Mouse (Mus musculus): Measurements from ENCODE around the gene Coq8b. TPM values are rescaled to one million over a fixed set of nuclear protein-coding genes. Genes with fewer than 3 reads are reported as not detected.

The Coq8b gene
- polyA plus RNA-seq, 1 experiment = 31.9 TPM

- 66% methylated on average over 7 of the region's 7 CpGs for WGBS
- no peak for DNase-seq (ENCODE audit: low read depth, low spot score)
Measured at GRCm38 (mm10) chr7:27260856-27261255, 28.0 kb downstream of the Coq8b start.

- DNase-seq (ENCODE audit: low read depth, low spot score) = no peak
- 82% methylated on average over 6 of the region's 6 CpGs for WGBS
Measured at GRCm38 (mm10) chr7:27261888-27262287, 29.1 kb downstream of the Coq8b start.

GRCm38 (mm10) chr7:27264761-27265160 lies 31.9 kb downstream of the Coq8b start:
- DNase-seq (ENCODE audit: low read depth, low spot score) = no peak
- WGBS = 91% methylated on average over 12 of the region's 12 CpGs

- whole genome bisulfite sequencing = 80% methylated on average over 20 of the region's 20 CpGs
- no peak for DNase-seq (ENCODE audit: low read depth, low spot score)
Measured at GRCm38 (mm10) chr7:27266515-27267128, 33.8 kb downstream of the Coq8b start.

GRCm38 (mm10) chr7:27271423-27271822 lies 38.6 kb downstream of the Coq8b start:
- 90% methylated on average over 8 of the region's 8 CpGs for WGBS
- no peak for DNase-seq (ENCODE audit: low read depth, low spot score)

GRCm38 (mm10) chr7:27273739-27274351 lies 41.0 kb downstream of the Coq8b start:
- 68% methylated on average over 32 of the region's 32 CpGs for WGBS
- no peak for DNase-seq (ENCODE audit: low read depth, low spot score)

GRCm38 (mm10) chr7:27274916-27275315 lies 42.1 kb downstream of the Coq8b start:
- 85% methylated on average over 4 of the region's 4 CpGs for WGBS
- DNase-seq (ENCODE audit: low read depth, low spot score) = no peak

- WGBS = 46% methylated on average over 7 of the region's 7 CpGs
- DNase-seq (ENCODE audit: low read depth, low spot score) = no peak
Measured at GRCm38 (mm10) chr7:27276021-27276420, 43.2 kb downstream of the Coq8b start.

GRCm38 (mm10) chr7:27277191-27277590 lies 44.4 kb downstream of the Coq8b start:
- 92% methylated on average over 3 of the region's 3 CpGs for WGBS
- no peak for DNase-seq (ENCODE audit: low read depth, low spot score)

GRCm38 (mm10) chr7:27281717-27282116 lies 48.9 kb downstream of the Coq8b start:
- no peak for DNase-seq (ENCODE audit: low read depth, low spot score)

GRCm38 (mm10) chr7:27282225-27282624 lies 49.4 kb downstream of the Coq8b start:
- WGBS = 69% methylated on average over 4 of the region's 4 CpGs
- DNase-seq (ENCODE audit: low read depth, low spot score) = no peak

More at GRCm38 (mm10) chr7:27281717-27282116, 48.9 kb downstream of the Coq8b start:
- 50% methylated on average over 13 of the region's 13 CpGs for WGBS

- DNase-seq (ENCODE audit: low read depth, low spot score) = no peak
- WGBS = 5% methylated on average over 28 of the region's 28 CpGs
Measured at GRCm38 (mm10) chr7:27284865-27285697, 52.3 kb downstream of the Coq8b start.

GRCm38 (mm10) chr7:27285698-27286066 lies 52.9 kb downstream of the Coq8b start:
- WGBS = 7% methylated on average over 8 of the region's 8 CpGs
- DNase-seq (ENCODE audit: low read depth, low spot score) = no peak

GRCm38 (mm10) chr7:27288732-27289131 lies 55.9 kb downstream of the Coq8b start:
- no peak for DNase-seq (ENCODE audit: low read depth, low spot score)
- WGBS = 85% methylated on average over 7 of the region's 7 CpGs

GRCm38 (mm10) chr7:27290555-27290954 lies 57.7 kb downstream of the Coq8b start:
- no peak for DNase-seq (ENCODE audit: low read depth, low spot score)
- 69% methylated on average over 2 of the region's 2 CpGs for WGBS

- 10% methylated on average over 12 of the region's 12 CpGs for WGBS
- DNase-seq (ENCODE audit: low read depth, low spot score) = no peak
Measured at GRCm38 (mm10) chr7:27291795-27292466, 59.1 kb downstream of the Coq8b start.

- DNase-seq (ENCODE audit: low read depth, low spot score) = no peak
- 17% methylated on average over 4 of the region's 4 CpGs for WGBS
Measured at GRCm38 (mm10) chr7:27295956-27296355, 63.1 kb downstream of the Coq8b start.

GRCm38 (mm10) chr7:27296518-27296917 lies 63.7 kb downstream of the Coq8b start:
- WGBS = 89% methylated on average over 4 of the region's 4 CpGs
- DNase-seq (ENCODE audit: low read depth, low spot score) = no peak

GRCm38 (mm10) chr7:27298033-27298610 lies 65.3 kb downstream of the Coq8b start:
- 66% methylated on average over 16 of the region's 16 CpGs for WGBS
- no peak for DNase-seq (ENCODE audit: low read depth, low spot score)

- 77% methylated on average over 6 of the region's 6 CpGs for WGBS
- DNase-seq (ENCODE audit: low read depth, low spot score) = no peak
Measured at GRCm38 (mm10) chr7:27298816-27299215, 66.0 kb downstream of the Coq8b start.
